Mouse (Mus musculus) olfactory bulb, adult 2 months (tissue): Measurements from ENCODE around the gene Snx11.

Experiments used
- CTCF ChIP-seq: fragments of 200-500 bp; IDR thresholded peaks from 2 replicates; pipeline ENCODE4 v1.5.1; 2012; ENCODE audit warnings: low read depth, mild to moderate bottlenecking, low read length, moderate library complexity; ENCODE audit not compliant: insufficient read depth
- POLR2A ChIP-seq: fragments of 200-500 bp; IDR thresholded peaks from 2 replicates; pipeline ENCODE4 v1.6.1; 2012; ENCODE audit warnings: mild to moderate bottlenecking, low read depth, low read length, moderate library complexity; ENCODE audit not compliant: insufficient read depth

GRCm38 (mm10) chr11:96823471-96823837, 46.1 kb upstream of the Snx11 start:
- TF ChIP-seq POLR2A (no peak), CTCF (no peak)
